Mouse (Mus musculus) heart, embryonic 15.5 days (tissue): Measurements from ENCODE around the gene 9830107B12Rik. TPM values are rescaled to one million over a fixed set of nuclear protein-coding genes. Genes with fewer than 3 reads are reported as not detected.

Source experiments
- ATAC-seq: fragments of 200-750 bp; cut with Nextera tagmentation; replicated peaks from 2 replicates; pipeline ENCODE4 v1.8.0; 2017; ENCODE audit warnings: low read depth, moderate TSS enrichment; ENCODE audit not compliant: insufficient number of reproducible peaks, insufficient read depth, low FRiP score
- H3K27ac ChIP-seq: fragments of 300-500 bp; sonication (generic); 2 replicates; pipeline ENCODE4 v1.5.1; 2015; ENCODE audit warnings: mild to moderate bottlenecking, inconsistent platforms
- H3K27me3 ChIP-seq: fragments of 300-500 bp; sonication (generic); 2 replicates; pipeline ENCODE4 v1.6.1; 2015; ENCODE audit warnings: inconsistent platforms
- H3K36me3 ChIP-seq: fragments of 300-500 bp; sonication (generic); 2 replicates; pipeline ENCODE4 v1.6.1; 2015; ENCODE audit warnings: mild to moderate bottlenecking, inconsistent platforms
- H3K4me1 ChIP-seq: fragments of 300-500 bp; sonication (generic); replicated peaks from 2 replicates; pipeline ENCODE4 v1.6.1; 2015; ENCODE audit warnings: inconsistent platforms
- H3K4me2 ChIP-seq: fragments of 300-500 bp; sonication (generic); 2 replicates; pipeline ENCODE4 v1.6.1; 2015; ENCODE audit warnings: inconsistent platforms, mild to moderate bottlenecking, moderate library complexity
- H3K4me3 ChIP-seq: fragments of 300-500 bp; sonication (generic); 2 replicates; pipeline ENCODE4 v1.5.1; 2015; ENCODE audit warnings: mild to moderate bottlenecking, inconsistent platforms
- H3K9ac ChIP-seq: fragments of 300-500 bp; sonication (generic); 2 replicates; pipeline ENCODE4 v1.6.1; 2015; ENCODE audit warnings: mild to moderate bottlenecking, inconsistent platforms
- H3K9me3 ChIP-seq: fragments of 300-500 bp; sonication (generic); replicated peaks from 2 replicates; pipeline ENCODE4 v1.6.1; 2016; ENCODE audit warnings: inconsistent platforms
- WGBS: fragments of 180-500 bp; shearing (Covaris S2); methylation state at CpG from one replicate; pipeline ENCODE4 v1.1.7; 2015; ENCODE audit warnings: mixed read lengths; 5-methylcytosine and 5-hydroxymethylcytosine counted together
- polyA plus RNA-seq: library from polyadenylated mRNA; unstranded; fragments of >200 nt; fragmentation: Nextera tagmentation; extraction: Ambion mirVana; gene quantifications from 2 replicates; pipeline ENCODE4 v1.2.1, GENCODE M21; 2015

Gene 9830107B12Rik
- polyA plus RNA-seq, 1 experiment from 2014 or later = not detected

DNA sequence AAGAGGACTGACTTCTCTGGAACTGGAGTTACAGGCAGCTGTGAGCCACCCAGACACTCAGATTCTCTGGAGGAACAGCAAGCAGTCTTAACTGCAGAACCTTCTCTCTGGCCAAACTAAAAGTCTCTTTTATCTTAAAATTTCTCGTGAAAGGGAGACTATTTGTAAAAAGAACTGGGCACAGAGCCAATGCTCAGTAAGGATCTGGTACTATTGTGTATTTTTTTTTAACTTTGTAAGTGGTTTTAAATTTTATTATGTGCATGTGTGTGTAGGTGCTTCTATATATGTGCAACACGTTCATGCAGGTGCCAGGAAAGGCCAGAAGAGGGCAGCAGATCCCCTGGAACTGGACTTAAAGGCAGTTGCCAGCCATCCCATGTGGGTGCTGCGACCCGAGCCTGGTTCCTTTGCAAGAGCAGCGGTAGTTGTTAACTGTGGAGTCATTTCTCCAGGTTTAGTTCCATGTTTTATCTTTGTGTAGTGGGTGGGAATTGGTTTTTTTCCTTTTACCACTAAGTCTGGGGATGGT lies 52.7 kb downstream of the 9830107B12Rik start:
- Histone ChIP-seq H3K27ac (no peak overlapping the region), H3K4me1 (peaks cover 32% of the 10 kb centered on the region), H3K4me2 (no peak overlapping the region), H3K27me3 (peaks cover 48% of the 10 kb centered on the region), H3K9me3 (no peaks in the 10 kb centered on the region), H3K9ac (no peak overlapping the region), H3K36me3 (no peaks in the 10 kb centered on the region), H3K4me3 (no peak overlapping the region)
- no peak for ATAC-seq
- 75% methylated on average over 5 of the region's 5 CpGs for WGBS

DNA sequence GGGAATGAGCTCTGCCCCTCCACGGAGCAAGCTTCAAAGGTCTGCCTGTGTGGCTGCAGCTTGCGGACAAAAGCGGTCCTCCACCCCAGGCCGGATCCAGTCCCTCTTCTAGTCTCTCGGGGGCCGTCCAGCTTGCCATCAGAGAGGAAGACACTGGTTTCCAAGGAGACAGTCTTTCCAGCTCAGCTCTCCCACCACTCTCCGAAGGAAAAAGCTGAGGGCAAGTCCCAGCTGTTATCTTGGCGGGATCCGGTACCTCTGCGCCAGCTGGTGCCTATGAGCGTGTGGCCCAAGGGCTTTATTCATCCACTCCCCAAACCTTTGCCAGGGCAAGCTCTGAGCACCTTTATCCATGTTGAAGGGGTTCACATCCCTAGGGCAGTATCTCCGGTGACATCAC lies 55.8 kb downstream of the 9830107B12Rik start:
- Histone ChIP-seq H3K27ac (no peak overlapping the region), H3K27me3 (peaks cover 19% of the 10 kb centered on the region), H3K4me1 (peaks cover 5% of the 10 kb centered on the region; the same call in 1 of the 2 replicates), H3K4me2 (no peak overlapping the region), H3K36me3 (no peaks in the 10 kb centered on the region), H3K9ac (no peak overlapping the region), H3K9me3 (no peaks in the 10 kb centered on the region), H3K4me3 (no peak overlapping the region)
- no peak for ATAC-seq
- WGBS = 73% methylated on average over 12 of the region's 12 CpGs

GRCm38 (mm10) chr17:48089446-48089845 lies 56.6 kb downstream of the 9830107B12Rik start:
- no peak overlapping the region for H3K27ac ChIP-seq
- 69% methylated on average over 2 of the region's 2 CpGs for WGBS
- H3K4me3 ChIP-seq = no peak overlapping the region
- no peak for ATAC-seq
- H3K9ac ChIP-seq = no peak overlapping the region
- H3K27me3 ChIP-seq = peaks cover 10% of the 10 kb centered on the region
- no peaks in the 10 kb centered on the region for H3K4me1 ChIP-seq
- H3K4me2 ChIP-seq = no peak overlapping the region
- H3K9me3 ChIP-seq = no peaks in the 10 kb centered on the region
- H3K36me3 ChIP-seq = no peaks in the 10 kb centered on the region

- Histone ChIP-seq H3K27ac (no peak within 1 kb of the TSS), H3K36me3 (no peaks in the 10 kb centered on the region), H3K4me2 (no peak within 1 kb of the TSS), H3K4me3 (no peak within 1 kb of the TSS), H3K9me3 (no peaks in the 10 kb centered on the region), H3K4me1 (no peaks in the 10 kb centered on the region), H3K27me3 (peaks cover 6% of the 10 kb centered on the region), H3K9ac (no peak within 1 kb of the TSS)
- no peak for ATAC-seq
These were observed 57.0 kb downstream of the 9830107B12Rik start, which contains the start of gene 1700067P10Rik for GRCm38 (mm10) chr17:48089019-48089418. TSS of gene 1700067P10Rik (plus strand) at chr17:48089319.

GRCm38 (mm10) chr17:48080626-48081025 lies 65.4 kb downstream of the 9830107B12Rik start:
- Histone ChIP-seq H3K4me2 (no peak overlapping the region), H3K4me3 (no peak overlapping the region), H3K9ac (no peak overlapping the region), H3K27me3 (no peaks in the 10 kb centered on the region), H3K27ac (no peak overlapping the region), H3K36me3 (no peaks in the 10 kb centered on the region), H3K4me1 (no peaks in the 10 kb centered on the region), H3K9me3 (no peaks in the 10 kb centered on the region)
- ATAC-seq = no peak
- WGBS = 47% methylated on average over 3 of the region's 3 CpGs

Other genes starting within 250 kb of the 9830107B12Rik start
- gene Foxp4, start 221.6 kb downstream of the 9830107B12Rik start, polyA plus RNA-seq = 6.4 and 11.1 TPM in 2 replicates
- not detected in 2 replicates for gene 1700122O11Rik, start 108.0 kb downstream of the 9830107B12Rik start, polyA plus RNA-seq
- gene 1700067P10Rik, start 56.9 kb downstream of the 9830107B12Rik start, polyA plus RNA-seq = not detected in 2 replicates
- 0.08 TPM in 1 of 2 replicates, not detected in the other for gene A530064D06Rik, start 21.0 kb upstream of the 9830107B12Rik start, polyA plus RNA-seq
- gene Trem1, start 86.5 kb upstream of the 9830107B12Rik start, polyA plus RNA-seq = 0.04 and 0.08 TPM in 2 replicates
- 0.13 and 0.23 TPM in 2 replicates for gene Trem3, start 101.5 kb upstream of the 9830107B12Rik start, polyA plus RNA-seq
- 0.23 and 0.42 TPM in 2 replicates for gene Treml4, start 118.0 kb upstream of the 9830107B12Rik start, polyA plus RNA-seq
- gene Treml2, start 153.2 kb upstream of the 9830107B12Rik start, polyA plus RNA-seq = 0.23 and 1.2 TPM in 2 replicates
- 0.16 and 0.48 TPM in 2 replicates for gene B430306N03Rik, start 169.9 kb upstream of the 9830107B12Rik start, polyA plus RNA-seq
- gene Trem2, start 200.1 kb upstream of the 9830107B12Rik start, polyA plus RNA-seq = 2.7 and 5.7 TPM in 2 replicates
- gene Treml1, start 213.6 kb upstream of the 9830107B12Rik start, polyA plus RNA-seq = 2.5 and 2.6 TPM in 2 replicates